Mouse (Mus musculus) 3T3-L1 (cell line): ENCODE results near the gene Nim1k.
A peak's percentile ranks its signal among the peaks of the same experiment; 100 is the strongest.
"Not testable (repeated sequence)": the region's sequence is repeated elsewhere in the genome, so short reads cannot be mapped to it uniquely, and the experiment has no call there.

Experiments used
- DNase-seq: peaks from one replicate; pipeline ENCODE4 v3.0.0-alpha.2; 2015; ENCODE audit warnings: low read depth, low spot score

The Nim1k gene

GRCm38 (mm10) chr13:119690039-119690728, 65.5 kb downstream of the Nim1k start, which contains the start of gene Hmgcs1:
Gene Hmgcs1 (plus strand): TSS chr13:119690379.
- DNase-seq: peak; percentile 99

DNA sequence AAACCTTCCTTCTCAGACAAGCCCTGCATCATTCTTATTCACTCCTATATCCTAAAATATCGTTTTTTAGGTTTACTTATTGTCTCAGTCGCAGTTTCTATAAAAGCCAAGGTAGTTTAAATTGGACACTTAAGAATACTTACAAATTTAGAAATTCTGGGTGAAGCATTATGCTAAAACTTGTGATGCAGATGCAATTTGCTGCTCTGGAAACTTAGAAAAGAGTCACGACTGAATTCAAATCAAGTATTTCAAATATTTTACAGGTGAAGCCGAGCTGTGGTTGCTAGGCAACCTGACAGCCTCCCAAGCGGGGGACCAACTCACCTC, 66.0 kb downstream of the Nim1k start:
- no peak for DNase-seq

DNA sequence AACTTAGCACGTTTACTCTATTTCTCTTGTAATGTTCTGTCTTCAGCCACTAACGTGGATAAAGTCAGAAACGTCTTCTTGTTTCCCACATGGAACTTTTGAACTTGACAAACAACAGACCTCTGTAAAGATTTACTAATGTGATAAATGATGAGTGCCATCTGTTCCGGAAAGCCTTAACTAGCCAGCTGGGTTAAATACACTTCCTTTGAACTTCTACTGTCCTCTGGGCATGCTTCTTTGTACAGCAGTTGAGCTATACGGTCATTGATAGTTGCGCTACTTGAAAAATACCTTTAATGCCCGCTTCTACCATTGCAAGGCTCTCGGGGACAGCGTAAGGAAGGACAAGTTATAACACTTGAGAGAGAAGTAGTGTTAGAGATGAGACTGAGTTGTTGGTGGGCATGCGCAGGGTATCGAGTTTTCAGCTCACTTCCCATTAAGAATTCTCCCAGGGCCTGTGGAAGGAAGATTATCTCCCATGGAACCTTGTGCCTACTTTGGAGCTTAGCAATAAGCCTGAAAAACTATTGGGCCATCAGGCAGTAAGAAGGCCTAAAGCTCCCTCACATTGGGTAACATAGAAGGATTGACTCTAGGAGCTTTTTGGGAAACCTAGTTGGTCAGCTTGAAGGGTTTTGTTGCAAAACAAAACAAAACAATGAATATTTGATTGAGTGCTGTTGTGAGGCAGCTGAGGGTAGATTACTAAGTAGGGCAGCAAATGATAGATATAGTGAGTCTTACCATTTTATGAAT, 71.1 kb downstream of the Nim1k start:
- no peak for DNase-seq

GRCm38 (mm10) chr13:119681161-119681560, 74.5 kb downstream of the Nim1k start:
- DNase-seq: no peak

GRCm38 (mm10) chr13:119679721-119680120, 76.0 kb downstream of the Nim1k start:
- no peak for DNase-seq

DNA sequence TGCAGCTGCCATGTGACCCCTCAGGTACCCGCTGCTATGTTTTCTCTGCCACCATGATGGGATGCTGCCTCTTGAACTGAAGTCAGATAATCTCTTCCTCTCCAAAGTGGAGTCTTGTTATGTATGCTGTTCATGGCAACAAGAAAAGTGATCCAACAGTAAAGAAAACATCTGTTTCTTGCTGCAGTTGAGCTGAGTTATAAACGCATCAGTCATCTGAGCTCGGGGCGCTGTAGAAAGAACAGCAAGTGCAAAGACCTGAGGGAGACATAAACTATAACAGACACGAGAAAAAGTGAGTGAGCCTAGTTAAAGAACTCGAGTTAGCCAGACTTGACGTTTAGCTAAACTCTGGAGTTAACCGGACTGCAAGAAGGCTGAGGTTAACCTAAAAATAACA, 76.9 kb downstream of the Nim1k start:
- DNase-seq: no peak

DNA sequence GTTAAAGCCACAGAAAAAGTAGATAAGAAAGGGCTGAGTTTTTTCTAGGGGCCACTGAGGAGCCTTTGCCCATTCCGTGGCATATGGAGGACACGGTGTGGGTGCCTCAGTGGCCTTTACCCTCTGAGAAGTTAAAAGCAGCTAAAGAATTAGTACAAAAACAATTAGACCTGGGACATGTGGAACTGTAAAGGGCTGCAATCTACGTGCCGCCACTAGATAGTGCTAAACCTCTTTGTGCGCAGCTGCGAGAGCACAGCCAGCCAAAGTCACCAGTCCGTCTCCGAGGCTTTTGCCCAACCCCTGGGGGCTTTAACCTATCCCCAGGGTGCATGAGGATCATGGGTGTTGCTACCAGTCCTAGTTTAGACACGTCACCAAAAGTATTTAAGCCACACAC, 94.3 kb downstream of the Nim1k start:
- DNase-seq: not testable (repeated sequence)
